Mouse (Mus musculus) C3H10T1/2 (cell line): Measurements from ENCODE around the gene Taf9b. TPM values are rescaled to one million over a fixed set of nuclear protein-coding genes. Genes with fewer than 3 reads are reported as not detected.

ENCODE experiments used
- polyA plus RNA-seq, 2 experiments: library from polyadenylated mRNA; unstranded; fragments of >200 nt; fragmentation: generic; extraction: Trizol; gene quantifications; one replicate each; pipeline ENCODE4 v1.2.1; 2012; ENCODE audit warnings: missing spikeins in 2 of 2

Gene Taf9b
- 1 to 10 TPM in 1 of 2 experiments, under 1 TPM in 1; 0.29 to 1.2 TPM for polyA plus RNA-seq

GRCm38 (mm10) chrX:106221058-106221457 is at the start of gene Taf9b:
Taf9b (minus strand) TSS chrX:106221158.

GRCm38 (mm10) chrX:106255276-106255675 is 34.3 kb upstream of the Taf9b start, which contains the start of gene Fnd3c2:
Fnd3c2 (minus strand) TSS chrX:106255376.

GRCm38 (mm10) chrX:106186713-106187649 is 34.0 kb downstream of the Taf9b start, which contains the start of gene Pgk1:
Pgk1 (plus strand) TSS chrX:106187100.

Other genes starting within 250 kb of the Taf9b start
- gene Magt1, start 209.3 kb downstream of the Taf9b start, polyA plus RNA-seq, result 1 to 10 TPM; 1.7 to 8.5 TPM
- 100 to 1,000 TPM in 1 of 2 experiments, 10 to 100 TPM in 1; 22.2 to 227 TPM for gene Cox7b, start 205.5 kb downstream of the Taf9b start, polyA plus RNA-seq
- gene Atp7a, start 193.9 kb downstream of the Taf9b start, polyA plus RNA-seq, result 1 to 10 TPM in 1 of 2 experiments, under 1 TPM in 1; 0.08 to 1.4 TPM
- gene Tlr13, start 78.0 kb downstream of the Taf9b start, polyA plus RNA-seq, result under 1 TPM in 1 of 2 experiments, not detected in 1; 0.02 TPM
- 100 to 1,000 TPM; 363 to 642 TPM for gene Pgk1, start 34.1 kb downstream of the Taf9b start, polyA plus RNA-seq
- not detected for gene Fnd3c2, start 34.2 kb upstream of the Taf9b start, polyA plus RNA-seq